Mouse (Mus musculus): ENCODE measurements around the gene Fras1.

DNA sequence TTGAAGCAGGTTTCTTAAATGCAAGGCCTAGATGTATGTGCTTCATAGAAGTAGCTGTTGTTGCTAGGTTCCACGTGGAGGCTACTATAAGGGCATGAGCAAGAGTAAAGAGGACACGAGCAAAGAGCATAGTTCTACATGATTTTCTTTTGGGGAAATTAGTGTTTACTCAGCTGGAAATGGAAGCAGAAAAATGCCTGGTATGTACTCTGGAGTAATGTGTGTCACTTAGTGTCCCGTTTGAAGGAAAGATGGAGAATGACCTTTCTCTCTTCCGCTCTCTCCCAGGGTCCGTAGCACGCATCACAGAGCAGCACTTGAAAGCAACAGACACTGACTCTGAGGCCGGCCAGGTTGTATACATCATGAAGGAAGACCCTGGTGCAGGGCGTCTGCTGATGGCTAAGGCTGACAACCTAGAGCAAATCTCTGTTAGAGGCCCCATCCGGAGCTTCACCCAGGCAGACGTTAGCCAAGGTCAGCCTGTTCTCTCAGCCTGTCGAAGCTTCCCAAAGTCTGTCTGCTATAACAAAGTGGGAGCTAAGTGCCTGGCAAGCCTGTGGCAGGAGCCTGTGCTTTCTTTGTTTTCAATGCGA is 338.4 kb downstream of the Fras1 start:
- no peak for TF ChIP-seq CTCF (IDR thresholded peaks at IDR 0.05; ENCODE audit: low read depth)
- TF ChIP-seq EP300 (optimal IDR thresholded peaks at IDR 0.05), result no peak

Data from stomach, postnatal 0 days (tissue).